Mouse (Mus musculus) left cerebral cortex, postnatal 25 days (tissue): ENCODE measurements around the gene Otor. TPM values are rescaled to one million over a fixed set of nuclear protein-coding genes. Genes with fewer than 3 reads are reported as not detected.

ENCODE experiments used
- DNase-seq, 2 experiments: peaks; one replicate each; pipeline ENCODE4 v3.0.0; 2022; ENCODE audit warnings: low spot score in 2 of 2, mixed read lengths in 1 of 2
- intact Hi-C: fragments of 180-260 bp; cut with DNase I; formaldehyde crosslinking; loops from one replicate; pipeline ENCODE4 v1.15.1; 2025
- total RNA-seq, 2 experiments: library from RNA; stranded (reverse); gene quantifications; 2 replicates each; pipeline ENCODE4 v1.2.3; 2021

Otor gene
- not detected for total RNA-seq

DNA sequence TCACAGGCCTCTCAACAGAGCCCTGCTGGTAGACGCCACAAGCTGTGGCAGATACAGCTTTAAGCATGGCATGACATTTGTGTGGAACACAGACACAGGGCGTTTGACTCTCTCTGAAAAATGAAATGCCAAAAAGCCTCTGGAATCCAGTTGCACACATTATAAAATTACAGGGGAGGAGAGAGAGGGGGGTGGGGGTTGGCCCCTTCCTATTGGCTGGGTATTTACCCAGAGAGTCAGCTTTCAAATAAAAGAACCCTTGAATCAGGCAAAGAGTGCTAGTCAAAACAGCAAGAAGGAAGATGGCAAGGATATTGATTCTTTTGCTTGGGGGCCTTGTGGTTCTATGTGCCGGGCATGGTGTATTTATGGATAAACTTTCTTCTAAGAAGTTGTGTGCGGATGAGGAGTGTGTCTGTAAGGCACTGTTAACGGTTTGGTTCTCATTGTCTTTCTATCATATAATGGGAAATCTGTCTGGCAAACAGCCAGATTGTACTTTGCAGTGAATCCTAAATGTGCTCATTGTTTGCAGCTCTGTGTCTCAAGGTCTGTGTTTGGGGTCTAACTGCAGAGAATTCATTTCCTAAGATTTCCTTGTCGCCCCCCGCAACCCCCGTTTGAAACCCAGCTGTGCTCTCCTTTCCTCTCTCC, at the start of gene Otor:
Gene Otor, plus strand, starts transcription at position 276 of the 654 bp plus-strand sequence.
- intact Hi-C loops = no loop called here
- no peak for DNase-seq

DNA sequence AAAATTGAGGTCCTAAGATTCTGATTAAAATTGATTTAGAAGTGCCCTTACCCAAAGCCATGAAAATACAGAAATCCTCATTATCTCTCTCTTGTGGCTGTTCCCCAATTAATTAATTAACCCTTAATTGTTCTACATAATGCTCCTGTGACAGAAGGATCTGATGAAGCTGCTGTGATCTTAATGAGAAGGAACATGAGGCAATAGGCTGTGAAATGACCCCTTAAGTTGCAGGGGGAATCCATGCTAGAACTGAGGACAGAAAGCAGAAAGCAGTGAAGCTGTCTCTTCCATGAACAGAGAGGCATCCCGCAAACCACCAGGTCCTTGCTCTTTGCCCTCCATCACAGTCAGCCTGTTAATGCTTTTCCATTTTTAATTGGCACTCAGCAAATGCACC, 47.0 kb upstream of the Otor start:
- intact Hi-C loops = no loop called here
- DNase-seq = no peak

DNA sequence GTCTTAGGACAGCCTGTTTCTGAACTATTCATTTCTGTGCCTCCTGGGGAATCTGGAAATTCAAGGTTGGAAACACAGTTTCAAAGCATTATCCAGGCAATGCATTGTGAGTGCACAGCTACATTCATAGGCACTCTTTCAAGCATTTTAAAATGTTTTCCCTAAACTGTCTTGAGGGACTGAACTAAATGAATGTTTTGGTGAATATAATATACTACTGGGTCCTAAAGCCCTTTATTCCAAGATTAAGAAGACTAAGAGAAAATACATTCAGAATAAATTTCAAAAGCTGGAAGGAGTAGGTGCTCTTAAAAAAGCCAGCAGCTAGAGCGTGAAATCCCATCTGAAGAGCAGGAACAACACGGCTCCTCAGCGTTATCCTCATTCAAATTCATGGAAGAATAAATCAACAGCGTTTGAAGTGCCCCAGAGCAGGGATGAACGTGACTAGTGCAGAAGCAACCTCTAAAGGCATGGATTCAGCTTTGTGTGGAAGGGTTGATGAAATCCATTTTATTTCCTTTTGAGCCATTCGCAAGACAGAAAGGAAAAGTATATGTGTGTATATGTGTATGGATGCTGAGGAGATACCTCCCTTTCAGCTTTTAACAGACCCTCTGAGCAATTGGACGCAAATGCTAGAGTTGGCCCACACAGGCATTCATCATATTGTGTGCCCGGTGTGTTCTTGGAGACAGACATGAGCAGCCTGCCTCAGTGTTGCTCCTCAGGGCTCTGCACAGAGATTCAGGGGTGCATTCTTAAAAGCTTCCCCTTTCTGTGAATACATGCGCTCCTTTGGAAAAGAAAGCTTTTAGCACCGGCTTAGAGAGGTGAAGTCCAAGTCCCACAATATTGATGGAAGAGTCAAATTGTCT, 45.7 kb upstream of the Otor start:
- intact Hi-C loops = no loop called here
- peak; percentile 15 to 46 for DNase-seq

DNA sequence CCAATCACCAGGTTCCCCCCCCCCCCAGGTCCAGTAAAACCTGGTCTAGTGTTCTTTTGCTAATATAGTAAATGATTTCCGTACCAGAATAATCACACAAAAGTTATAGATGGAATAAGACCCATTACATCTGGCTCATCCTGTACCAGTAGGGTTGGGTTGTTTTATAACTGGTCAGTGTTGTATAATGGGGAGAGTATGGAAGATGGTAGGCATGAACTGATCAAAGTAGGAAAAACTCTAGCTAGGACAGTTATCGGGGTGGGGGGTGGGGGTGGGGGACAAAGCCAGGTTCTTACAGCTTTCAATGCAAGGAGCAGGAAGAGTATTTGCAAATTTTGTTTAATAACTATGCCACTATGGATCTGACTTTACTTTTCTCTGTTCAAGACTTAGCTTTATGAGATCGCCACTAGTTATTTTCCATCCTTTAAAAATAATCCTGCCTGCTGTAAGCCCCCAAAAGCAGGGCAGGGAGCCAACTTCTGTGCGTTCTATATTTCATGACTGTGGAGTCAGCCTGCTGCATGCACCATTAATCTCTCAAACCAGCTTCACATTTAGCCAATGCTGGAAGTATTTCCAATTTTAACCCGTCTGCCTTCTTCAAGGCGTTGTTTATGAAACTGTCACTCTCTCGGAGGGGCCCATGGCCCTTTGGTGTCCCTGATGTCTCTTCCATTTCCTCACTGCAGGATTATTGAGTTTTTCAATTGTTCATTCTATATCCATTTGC, 43.8 kb upstream of the Otor start:
- DNase-seq = peak; percentile 48 to 67
- intact Hi-C loops = no loop called here

DNA sequence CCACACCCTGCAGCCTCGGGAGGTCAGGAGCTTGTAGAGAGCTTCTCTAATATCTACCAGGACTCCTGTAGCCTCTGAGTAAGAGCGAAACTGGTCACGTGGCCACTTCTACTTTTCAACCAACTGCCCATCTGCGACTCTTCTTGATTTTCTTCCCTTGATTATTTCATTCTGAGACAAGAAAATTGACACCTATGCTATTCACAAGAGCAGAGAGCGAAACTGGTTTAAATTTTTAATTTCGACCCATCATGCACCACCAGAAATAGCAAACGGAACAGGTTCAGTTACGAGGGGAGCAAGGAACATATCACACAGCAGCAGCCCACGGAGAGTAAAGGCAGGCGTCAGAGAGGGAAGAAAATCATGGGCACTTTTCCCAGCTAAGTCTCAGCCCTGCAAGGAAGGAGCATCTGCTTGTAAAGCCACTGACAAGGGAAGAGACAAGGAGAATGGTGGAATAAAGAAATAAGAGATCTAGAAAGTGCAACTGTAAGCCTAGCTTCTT, 43.1 kb upstream of the Otor start:
- peak; percentile 44 to 81 for DNase-seq
- intact Hi-C loops = no loop called here

DNA sequence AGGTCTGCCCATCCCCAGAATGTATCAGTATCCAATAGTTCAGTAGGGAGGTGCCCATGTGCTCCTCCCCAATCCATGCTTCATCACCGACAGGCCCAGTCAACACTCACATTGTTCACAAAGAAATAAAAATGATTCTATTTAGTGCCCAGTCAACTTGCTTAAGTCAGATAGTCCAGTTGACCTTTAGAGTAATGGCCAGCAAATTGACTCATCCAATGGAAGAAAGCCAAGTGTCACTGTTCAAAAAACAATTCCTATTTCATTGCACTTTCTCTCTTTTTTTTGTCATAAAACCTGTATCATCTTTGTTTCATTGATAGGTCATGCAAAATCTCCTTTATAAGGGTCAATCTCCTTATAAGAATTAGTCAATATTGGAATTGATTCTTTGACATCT, 36.7 kb upstream of the Otor start:
- no peak for DNase-seq
- intact Hi-C loops = no loop called here

DNA sequence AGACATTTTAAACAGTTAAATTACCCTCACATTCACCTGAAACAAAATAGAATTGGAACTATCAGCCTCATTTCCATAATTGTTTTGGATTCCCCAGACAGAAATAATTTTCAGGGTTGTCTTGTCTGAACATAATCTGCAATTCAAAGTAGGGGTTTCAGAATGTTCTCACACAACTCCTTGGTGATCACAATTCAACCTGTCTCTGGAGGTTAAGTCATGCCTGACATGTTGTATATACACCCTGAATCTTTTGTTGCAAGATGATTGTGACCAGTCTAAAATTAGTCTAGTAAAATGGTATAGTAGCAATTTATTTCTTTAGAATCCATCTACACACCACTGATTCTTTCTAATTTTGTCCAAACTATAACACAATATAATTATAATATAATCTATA, 23.0 kb upstream of the Otor start:
- intact Hi-C loops = no loop called here

DNA sequence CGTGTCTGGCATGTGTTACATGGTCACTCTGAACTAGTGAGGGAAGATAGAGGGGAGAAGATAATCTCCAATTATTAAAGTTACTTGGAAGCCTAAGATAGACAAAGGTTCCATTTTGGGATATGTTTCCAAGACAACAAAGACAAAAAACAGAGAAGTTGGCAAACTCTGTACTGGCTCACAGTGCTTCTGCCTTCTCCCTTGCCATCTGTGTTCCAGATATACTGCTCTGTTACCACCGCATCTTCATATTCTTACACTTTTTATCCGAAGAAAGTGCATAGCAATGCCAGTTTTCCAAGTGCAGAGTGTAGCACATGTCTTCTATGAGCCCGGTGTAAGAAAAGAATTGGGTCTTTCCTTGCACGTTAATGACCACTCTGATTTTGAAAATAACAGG, 21.5 kb upstream of the Otor start:
- intact Hi-C loops = no loop called here
- DNase-seq = peak; percentile 37 to 85

More for the DNA sequence above, 23.0 kb upstream of the Otor start:
- DNase-seq = no peak

DNA sequence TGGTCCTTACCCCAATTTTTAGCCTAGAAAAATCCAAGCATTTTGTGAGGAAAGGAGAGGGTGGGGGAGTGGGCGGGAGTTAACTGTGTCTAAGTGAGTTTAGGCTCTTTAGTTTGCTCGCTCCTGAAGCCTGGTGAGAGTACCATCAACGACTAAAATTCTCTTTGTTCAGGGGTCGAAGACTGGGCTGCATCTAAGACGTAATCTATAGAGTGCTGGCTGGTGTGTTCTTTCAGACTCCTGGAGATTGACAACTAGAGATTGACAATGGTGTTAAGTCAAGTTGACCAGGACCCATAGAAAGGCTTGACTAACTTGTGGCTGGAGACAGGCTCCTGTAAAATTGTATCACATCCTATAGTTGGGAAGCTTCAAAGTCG, 15.9 kb upstream of the Otor start:
- intact Hi-C loops = loop anchor here (5.0 kb wide), 1 partner anchor 160 kb away; the partner anchor contains the start of gene Kif16b

DNA sequence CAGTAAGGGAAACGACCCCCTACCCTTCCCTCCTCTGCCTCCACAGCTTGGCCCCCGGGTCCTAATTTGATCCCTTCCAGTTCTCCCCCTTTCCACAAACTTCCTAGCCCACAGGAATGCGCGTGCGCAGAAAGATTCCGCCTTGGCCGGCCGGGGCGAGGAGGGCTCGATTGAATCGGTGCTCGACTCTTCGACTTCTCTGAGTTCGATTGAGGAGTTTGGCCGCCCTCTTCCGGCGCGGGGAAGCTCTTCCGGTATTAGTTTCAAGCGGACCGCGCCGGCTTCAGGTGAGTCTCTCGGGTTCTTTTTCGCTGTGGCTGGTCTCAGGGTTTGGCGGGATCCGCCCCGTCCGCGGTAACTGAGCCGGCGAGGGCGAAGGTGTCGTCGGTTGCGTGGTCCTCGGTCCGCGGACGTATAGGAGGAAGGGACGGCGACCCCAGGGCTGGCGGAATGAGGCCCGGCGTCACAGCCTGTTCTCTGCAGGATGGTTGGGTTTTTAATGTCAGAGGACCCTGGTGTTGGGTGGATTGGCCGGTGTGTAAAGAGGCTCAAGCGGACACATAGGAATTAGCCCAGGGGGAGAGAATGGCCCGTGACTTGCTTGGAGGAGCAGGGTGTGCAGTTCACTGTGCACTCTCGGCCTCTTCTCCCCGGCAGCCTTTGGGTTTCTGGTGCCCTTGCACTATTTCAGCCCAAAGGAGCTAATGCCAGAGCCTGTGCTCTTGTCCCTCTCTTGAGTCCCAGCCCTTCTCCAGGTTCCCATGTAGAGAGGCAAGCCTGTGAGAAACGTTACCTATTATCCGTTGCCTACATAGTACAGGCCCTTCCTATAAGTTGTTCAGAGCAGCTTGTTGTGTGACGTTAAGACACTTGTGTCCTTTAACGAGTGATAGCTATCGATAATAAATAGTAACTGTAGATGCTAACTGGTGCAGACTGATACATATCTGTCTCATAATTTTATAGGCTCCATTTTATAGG, 15.2 kb upstream of the Otor start, which contains the start of gene Snrpb2:
Gene Snrpb2, plus strand, starts transcription at position 228 of the 981 bp plus-strand sequence.
- peak; percentile 87 to 88 for DNase-seq
- intact Hi-C loops = loop anchor here (5.0 kb wide), 1 partner anchor 161 kb away; the partner anchor contains the start of gene Kif16b

More for the DNA sequence above, 15.9 kb upstream of the Otor start:
- DNase-seq = peak in 1 of 2 experiments; percentile 16

DNA sequence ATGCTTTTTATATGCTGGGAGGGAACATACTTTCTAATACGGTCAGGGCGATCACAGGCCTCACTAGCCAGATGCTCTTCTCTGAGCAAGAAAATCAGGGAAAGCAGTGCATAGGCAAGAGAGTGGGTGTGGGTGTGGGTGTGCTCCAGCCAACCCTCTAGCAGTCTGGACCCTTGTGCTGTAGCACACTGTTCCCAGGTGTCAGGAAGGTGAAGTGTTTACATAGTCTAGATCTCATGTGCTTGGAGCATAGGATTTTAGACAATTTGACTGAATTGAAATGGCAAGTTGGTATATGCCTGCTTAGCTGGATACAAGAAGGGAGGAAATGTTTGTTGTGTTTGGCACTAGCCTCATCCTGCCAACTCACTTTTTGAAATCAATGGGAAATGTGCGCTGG, 12.4 kb upstream of the Otor start:
- no peak for DNase-seq
- intact Hi-C loops = no loop called here

DNA sequence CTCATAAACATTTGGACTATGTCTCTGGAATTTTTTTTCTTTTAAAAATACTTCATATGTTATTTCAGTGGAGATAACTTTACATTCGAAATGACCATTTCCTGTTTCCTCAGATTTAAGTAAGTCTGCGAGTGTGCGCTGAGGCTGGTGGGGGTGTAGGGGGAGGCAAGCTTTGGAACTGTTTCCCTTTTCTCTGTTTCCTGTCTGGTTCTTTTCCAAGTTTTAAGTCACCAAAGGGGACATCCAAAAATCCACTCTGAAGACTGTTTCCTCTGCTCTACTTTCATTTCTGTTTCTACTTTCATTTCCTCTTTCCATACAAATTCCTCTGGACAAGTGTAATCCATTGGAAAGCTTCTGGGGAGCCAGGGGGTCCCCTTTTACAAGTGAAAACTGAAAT, 3.4 kb downstream of the Otor start:
- DNase-seq = no peak
- intact Hi-C loops = no loop called here

DNA sequence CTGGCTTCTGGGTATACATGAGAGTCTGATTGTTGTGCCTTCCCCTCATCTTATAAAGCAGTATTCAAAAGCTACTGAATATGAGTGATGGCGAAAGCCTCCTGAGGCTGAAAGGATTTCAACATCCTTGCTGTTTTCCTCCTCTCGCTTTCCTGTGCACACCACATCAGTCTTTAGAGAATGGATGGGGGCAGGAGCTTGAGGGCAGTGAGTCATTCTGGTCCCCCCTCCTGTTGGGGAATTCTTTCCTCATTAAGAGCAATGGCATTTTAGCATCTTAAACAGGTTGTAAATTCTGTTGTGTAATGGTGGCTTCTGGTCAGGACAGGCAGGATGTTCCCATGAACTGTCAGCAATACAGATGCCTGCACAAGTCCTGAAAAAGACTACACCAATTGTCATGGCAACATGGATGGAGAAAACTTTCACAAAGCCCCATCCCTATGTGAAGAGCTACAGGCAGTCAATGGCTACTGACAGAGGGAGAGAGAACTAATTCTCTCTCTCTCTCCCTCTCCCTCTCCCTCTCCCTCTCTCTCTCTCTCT, 6.7 kb downstream of the Otor start:
- DNase-seq = no peak
- intact Hi-C loops = no loop called here

DNA sequence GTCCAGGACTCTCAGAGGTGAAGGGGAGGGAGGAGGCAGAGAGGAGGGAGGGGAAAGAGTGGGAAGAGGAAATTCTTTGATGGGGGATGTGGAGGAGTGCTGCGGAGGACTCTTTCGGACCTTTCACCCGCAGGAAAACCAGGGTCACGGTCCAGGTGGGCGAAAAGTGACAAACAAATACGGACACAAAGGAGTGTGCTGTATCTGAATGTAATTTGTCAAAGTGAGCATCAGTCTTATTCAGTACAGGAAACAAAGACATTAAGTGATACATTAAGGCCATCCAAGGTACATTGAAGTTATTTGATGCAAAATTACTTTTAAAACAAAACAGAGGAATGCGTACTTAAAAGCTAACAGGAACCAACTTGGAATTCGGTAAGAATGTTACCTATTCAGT, 11.6 kb downstream of the Otor start:
- no peak for DNase-seq
- intact Hi-C loops = no loop called here

DNA sequence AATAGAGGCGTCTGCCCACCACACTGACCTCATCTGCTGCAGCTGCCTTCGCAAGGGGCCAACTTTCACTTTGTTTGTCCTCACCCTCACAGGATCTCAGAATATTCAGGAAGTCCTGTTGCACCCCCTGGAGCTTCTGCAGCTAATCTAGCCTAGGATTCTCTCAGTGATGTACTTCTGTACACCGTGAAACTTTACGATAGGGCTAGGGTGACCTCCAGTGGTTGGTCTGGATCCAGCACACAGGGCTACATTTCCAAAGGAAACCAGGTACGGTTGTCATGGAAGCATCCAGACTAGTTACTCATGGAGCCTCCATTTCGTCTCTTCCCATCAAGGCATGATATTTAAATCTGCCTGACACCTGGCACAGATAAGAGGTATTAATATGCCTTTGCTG, 15.5 kb downstream of the Otor start:
- intact Hi-C loops = loop anchor here (2.0 kb wide), 1 partner anchor 235 kb away; no protein-coding TSS in a partner anchor

DNA sequence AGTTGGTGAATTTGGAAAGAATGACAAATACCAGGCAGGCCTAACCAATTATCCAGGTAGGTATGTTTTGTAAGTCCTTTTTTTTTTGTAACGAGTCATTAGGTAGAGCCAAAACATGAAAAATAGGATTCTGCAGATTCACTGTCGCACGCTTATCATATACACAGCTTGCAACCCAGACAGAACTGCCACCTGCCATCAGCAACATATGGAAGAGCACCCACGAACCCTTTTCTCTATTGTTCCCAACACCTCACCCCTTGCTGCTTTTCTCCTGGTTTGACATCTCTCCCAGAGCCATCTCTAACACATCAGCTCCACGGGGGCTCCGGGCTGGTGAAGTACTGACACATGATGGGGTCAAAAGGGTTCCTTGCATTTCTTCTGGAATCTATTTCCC, 16.5 kb downstream of the Otor start:
- intact Hi-C loops = loop anchor here (2.0 kb wide), 1 partner anchor 236 kb away; no protein-coding TSS in a partner anchor
- DNase-seq = peak in 1 of 2 experiments; percentile 54

More for the DNA sequence above, 15.5 kb downstream of the Otor start:
- peak; percentile 82 to 93 for DNase-seq

DNA sequence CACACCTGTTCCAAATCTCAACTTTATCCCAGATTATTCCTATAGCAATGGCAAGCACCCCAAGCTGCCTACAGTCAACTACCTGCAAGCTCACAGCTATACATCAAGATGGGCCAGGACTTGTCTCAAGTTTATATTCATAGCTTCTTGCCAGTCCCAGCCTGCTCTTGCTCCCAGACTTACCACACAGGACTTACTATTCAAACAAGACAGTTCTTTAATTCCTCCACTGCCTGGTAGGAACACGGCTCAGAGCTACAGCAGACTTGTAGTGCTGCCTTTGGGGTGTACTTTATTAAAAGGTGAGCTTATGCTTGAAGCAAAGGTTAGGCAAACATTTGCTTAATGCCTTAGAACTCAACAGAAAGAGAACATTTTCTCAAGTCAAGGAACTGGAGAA, 18.9 kb downstream of the Otor start:
- no peak for DNase-seq
- intact Hi-C loops = no loop called here

DNA sequence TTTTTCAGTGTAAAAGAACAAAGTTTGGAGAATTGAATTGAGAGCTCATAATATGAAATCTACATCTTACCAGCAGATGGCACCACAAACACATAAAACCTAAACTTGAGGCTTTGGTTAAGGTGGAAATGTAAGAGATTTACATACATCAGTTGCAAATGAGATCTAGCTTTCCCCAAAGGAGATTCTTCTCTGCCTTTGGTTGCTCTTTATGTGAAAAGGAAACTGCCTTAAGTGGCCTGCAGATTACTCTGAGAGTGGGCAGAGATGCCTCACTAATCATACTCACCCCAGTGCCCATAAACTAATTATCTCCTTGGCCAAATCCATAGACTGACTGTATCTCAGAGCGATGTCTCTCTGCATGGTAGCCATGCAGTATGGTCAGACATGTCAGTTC, 35.6 kb downstream of the Otor start:
- DNase-seq = peak; percentile 45 to 80
- intact Hi-C loops = loop anchor here (2.0 to 10.0 kb wide), 3 partner anchors 571 to 1341 kb away; no protein-coding TSS in a partner anchor
